Mouse (Mus musculus) MEL (cell line): ENCODE measurements around the gene Mxra7. TPM values are rescaled to one million over a fixed set of nuclear protein-coding genes. Genes with fewer than 3 reads are reported as not detected.

Source experiments
- DNase-seq: peaks from one replicate; pipeline ENCODE4 v3.0.0; 2011; ENCODE audit warnings: low read depth, low spot score
- H3K27ac ChIP-seq: 2 replicates; pipeline ENCODE4 v1.5.1; 2012; ENCODE audit warnings: low read depth, mild to moderate bottlenecking, control low read depth, low read length, moderate library complexity; ENCODE audit not compliant: control insufficient read depth
- H3K27me3 ChIP-seq, 2 experiments: fragments of 150-350 bp in 1 of 2; sonication (generic) in 1 of 2; 2 replicates each; pipeline ENCODE4 v1.6.1; 2012; ENCODE audit warnings: low read length in 2 of 2, mild to moderate bottlenecking in 2 of 2, improper control_type of control experiment in 1 of 2, moderate library complexity in 1 of 2; ENCODE audit not compliant: insufficient read depth in 2 of 2, control insufficient read depth in 1 of 2
- H3K36me3 ChIP-seq, 2 experiments: 2 replicates each; pipeline ENCODE4 v1.6.1; 2012 to 2014; ENCODE audit warnings: low read length in 2 of 2, improper control_type of control experiment in 1 of 2, inconsistent platforms in 1 of 2, mild to moderate bottlenecking in 1 of 2; ENCODE audit not compliant: insufficient read depth in 2 of 2, control insufficient read depth in 1 of 2
- H3K4me1 ChIP-seq, 2 experiments: fragments of 150-350 bp in 1 of 2; sonication (generic) in 1 of 2; 2 replicates each; pipeline ENCODE4 v1.6.1; 2012; ENCODE audit warnings: low read length in 2 of 2, improper control_type of control experiment in 1 of 2, mild to moderate bottlenecking in 1 of 2; ENCODE audit not compliant: insufficient read depth in 2 of 2, control insufficient read depth in 1 of 2
- H3K4me3 ChIP-seq, 2 experiments: fragments of 150-350 bp in 1 of 2; sonication (generic) in 1 of 2; 2 replicates each; pipeline ENCODE4 v1.5.1; 2012; ENCODE audit warnings: low read depth in 2 of 2, low read length in 2 of 2, mild to moderate bottlenecking in 2 of 2, moderate library complexity in 2 of 2, control low read depth in 1 of 2, improper control_type of control experiment in 1 of 2; ENCODE audit not compliant: control insufficient read depth in 1 of 2, insufficient read depth in 1 of 2
- H3K79me2 ChIP-seq: 2 replicates; pipeline ENCODE4 v1.6.1; 2012; ENCODE audit warnings: mild to moderate bottlenecking, low read length, moderate library complexity; ENCODE audit not compliant: control insufficient read depth, poor library complexity, insufficient read depth
- H3K9ac ChIP-seq: 2 replicates; pipeline ENCODE4 v1.6.1; 2012; ENCODE audit warnings: low read depth, mild to moderate bottlenecking, control low read depth, low read length, moderate library complexity; ENCODE audit not compliant: control insufficient read depth, poor library complexity, severe bottlenecking
- H3K9me3 ChIP-seq: fragments of 150-350 bp; sonication (generic); replicated peaks from 2 replicates; pipeline ENCODE4 v1.6.1; 2012; ENCODE audit warnings: mild to moderate bottlenecking, low read length, improper control_type of control experiment, moderate library complexity; ENCODE audit not compliant: insufficient read depth
- CHD1 ChIP-seq: IDR thresholded peaks from 2 replicates; pipeline ENCODE4 v1.6.1; 2012; ENCODE audit warnings: low read depth, mild to moderate bottlenecking, inconsistent platforms, low read length, improper control_type of control experiment
- CTCF ChIP-seq, 3 experiments: IDR thresholded peaks in 2 of 3; conservative IDR thresholded peaks in 1 of 3; 2 replicates each; pipeline ENCODE4 v1.5.1; 2011 to 2012; ENCODE audit warnings: low read length in 3 of 3, low read depth in 2 of 3, mild to moderate bottlenecking in 2 of 3, improper control_type of control experiment in 1 of 3, inconsistent platforms in 1 of 3, mixed read lengths in 1 of 3, moderate library complexity in 1 of 3; ENCODE audit not compliant: control insufficient read depth in 1 of 3, insufficient read depth in 1 of 3, poor library complexity in 1 of 3, severe bottlenecking in 1 of 3
- ELF1 ChIP-seq: IDR thresholded peaks from 2 replicates; pipeline ENCODE4 v1.6.1; 2014; ENCODE audit warnings: low read depth, mild to moderate bottlenecking, inconsistent platforms, low read length, improper control_type of control experiment, moderate library complexity
- EP300 ChIP-seq, 2 experiments: IDR thresholded peaks; 2 replicates each; pipeline ENCODE4 v1.6.1; 2011; ENCODE audit warnings: improper control_type of control experiment in 2 of 2, low read length in 2 of 2, low read depth in 1 of 2, mild to moderate bottlenecking in 1 of 2
- ETS1 ChIP-seq: IDR thresholded peaks from 2 replicates; pipeline ENCODE4 v1.6.1; 2012; ENCODE audit warnings: low read depth, mild to moderate bottlenecking, inconsistent platforms, low read length, improper control_type of control experiment, moderate library complexity
- GATA1 ChIP-seq: IDR thresholded peaks from 2 replicates; pipeline ENCODE4 v1.6.1; 2011; ENCODE audit warnings: low read depth, low read length, improper control_type of control experiment
- MAFK ChIP-seq: IDR thresholded peaks from 2 replicates; pipeline ENCODE4 v1.6.1; 2011; ENCODE audit warnings: low read depth, mild to moderate bottlenecking, low read length, improper control_type of control experiment, borderline replicate concordance
- MAX ChIP-seq: IDR thresholded peaks from 2 replicates; pipeline ENCODE4 v1.6.1; 2011; ENCODE audit warnings: low read length, improper control_type of control experiment
- MAZ ChIP-seq: IDR thresholded peaks from 2 replicates; pipeline ENCODE4 v1.6.1; 2012; ENCODE audit warnings: low read depth, mild to moderate bottlenecking, inconsistent platforms, low read length, improper control_type of control experiment
- MEF2A ChIP-seq: IDR thresholded peaks from 2 replicates; pipeline ENCODE4 v1.6.1; 2014; ENCODE audit warnings: low read depth, mild to moderate bottlenecking, inconsistent platforms, low read length, improper control_type of control experiment; ENCODE audit not compliant: poor library complexity, insufficient replicate concordance, severe bottlenecking; ENCODE audit errors: extremely low read depth
- MXI1 ChIP-seq: IDR thresholded peaks from 2 replicates; pipeline ENCODE4 v1.6.1; 2011; ENCODE audit warnings: mild to moderate bottlenecking, low read depth, low read length, improper control_type of control experiment
- MYB ChIP-seq: IDR thresholded peaks from 2 replicates; pipeline ENCODE4 v1.6.1; 2011; ENCODE audit warnings: mild to moderate bottlenecking, low read depth, low read length, improper control_type of control experiment
- MYC ChIP-seq: IDR thresholded peaks from 2 replicates; pipeline ENCODE4 v1.6.1; 2011; ENCODE audit warnings: low read depth, mild to moderate bottlenecking, low read length, improper control_type of control experiment, moderate library complexity
- NELFE ChIP-seq: IDR thresholded peaks from 2 replicates; pipeline ENCODE4 v1.6.1; 2011; ENCODE audit warnings: low read depth, low read length, improper control_type of control experiment
- POLR2AphosphoS2 ChIP-seq: IDR thresholded peaks from 2 replicates; pipeline ENCODE4 v1.6.1; 2011; ENCODE audit warnings: low read length, improper control_type of control experiment
- POLR2AphosphoS5 ChIP-seq: IDR thresholded peaks from 2 replicates; pipeline ENCODE4 v1.6.1; 2012; ENCODE audit warnings: low read depth, borderline replicate concordance, mild to moderate bottlenecking, inconsistent platforms, low read length, moderate library complexity, mixed read lengths
- RCOR1 ChIP-seq: IDR thresholded peaks from 2 replicates; pipeline ENCODE4 v1.6.1; 2012; ENCODE audit warnings: low read depth, mild to moderate bottlenecking, inconsistent platforms, low read length, improper control_type of control experiment
- SIN3A ChIP-seq: IDR thresholded peaks from 2 replicates; pipeline ENCODE4 v1.6.1; 2012; ENCODE audit warnings: low read length, improper control_type of control experiment, inconsistent platforms
- TAL1 ChIP-seq: IDR thresholded peaks from 2 replicates; pipeline ENCODE4 v1.6.1; 2012; ENCODE audit warnings: mild to moderate bottlenecking, inconsistent platforms, low read length, moderate library complexity, mixed read lengths
- TBP ChIP-seq: IDR thresholded peaks from 2 replicates; pipeline ENCODE4 v1.8.0; 2011; ENCODE audit warnings: low read depth, low read length, improper control_type of control experiment
- UBTF ChIP-seq: IDR thresholded peaks from 2 replicates; pipeline ENCODE4 v1.6.1; 2012; ENCODE audit warnings: low read depth, mild to moderate bottlenecking, inconsistent platforms, low read length, improper control_type of control experiment, moderate library complexity, borderline replicate concordance; ENCODE audit not compliant: insufficient read depth
- USF2 ChIP-seq, 2 experiments: IDR thresholded peaks; 2 replicates each; pipeline ENCODE4 v1.6.1; 2011 to 2012; ENCODE audit warnings: improper control_type of control experiment in 2 of 2, low read length in 2 of 2, borderline replicate concordance in 1 of 2, inconsistent platforms in 1 of 2, low read depth in 1 of 2, mild to moderate bottlenecking in 1 of 2; ENCODE audit not compliant: insufficient read depth in 1 of 2
- ZC3H11A ChIP-seq: IDR thresholded peaks from 2 replicates; pipeline ENCODE4 v1.6.1; 2012; ENCODE audit warnings: low read depth, mild to moderate bottlenecking, inconsistent platforms, low read length, improper control_type of control experiment
- ZKSCAN1 ChIP-seq: IDR thresholded peaks from 2 replicates; pipeline ENCODE4 v1.6.1; 2012; ENCODE audit warnings: low read depth, mild to moderate bottlenecking, inconsistent platforms, low read length, improper control_type of control experiment, moderate library complexity
- ZMIZ1 ChIP-seq: IDR thresholded peaks from 2 replicates; pipeline ENCODE4 v1.6.1; 2012; ENCODE audit warnings: low read depth, mild to moderate bottlenecking, inconsistent platforms, low read length, improper control_type of control experiment, moderate library complexity
- ZNF384 ChIP-seq: IDR thresholded peaks from 2 replicates; pipeline ENCODE4 v1.6.1; 2012; ENCODE audit warnings: low read depth, mild to moderate bottlenecking, inconsistent platforms, low read length, improper control_type of control experiment
- polyA plus RNA-seq, 2 experiments: library from polyadenylated mRNA; stranded (reverse) in 1 of 2; unstranded in 1 of 2; fragments of >175 nt in 1 of 2; fragments of >200 nt in 1 of 2; gene quantifications; 2 replicates each; pipeline versions ENCODE4 v1.2.1 to v1.2.4; 2012; ENCODE audit warnings: low replicate concordance in 2 of 2, low read depth in 1 of 2; ENCODE audit not compliant: insufficient read length in 2 of 2, insufficient read depth in 1 of 2, missing spikeins in 1 of 2
- total RNA-seq: library from RNA; depleted of rRNA; stranded (reverse); fragments of 300-350 nt; gene quantifications from 2 replicates; pipeline ENCODE4 v1.2.3, GENCODE M21; 2012

The Mxra7 gene
- total and polyA plus RNA-seq, 3 experiments, result 2.7 to 9.3 TPM; not detected in 1

DNA sequence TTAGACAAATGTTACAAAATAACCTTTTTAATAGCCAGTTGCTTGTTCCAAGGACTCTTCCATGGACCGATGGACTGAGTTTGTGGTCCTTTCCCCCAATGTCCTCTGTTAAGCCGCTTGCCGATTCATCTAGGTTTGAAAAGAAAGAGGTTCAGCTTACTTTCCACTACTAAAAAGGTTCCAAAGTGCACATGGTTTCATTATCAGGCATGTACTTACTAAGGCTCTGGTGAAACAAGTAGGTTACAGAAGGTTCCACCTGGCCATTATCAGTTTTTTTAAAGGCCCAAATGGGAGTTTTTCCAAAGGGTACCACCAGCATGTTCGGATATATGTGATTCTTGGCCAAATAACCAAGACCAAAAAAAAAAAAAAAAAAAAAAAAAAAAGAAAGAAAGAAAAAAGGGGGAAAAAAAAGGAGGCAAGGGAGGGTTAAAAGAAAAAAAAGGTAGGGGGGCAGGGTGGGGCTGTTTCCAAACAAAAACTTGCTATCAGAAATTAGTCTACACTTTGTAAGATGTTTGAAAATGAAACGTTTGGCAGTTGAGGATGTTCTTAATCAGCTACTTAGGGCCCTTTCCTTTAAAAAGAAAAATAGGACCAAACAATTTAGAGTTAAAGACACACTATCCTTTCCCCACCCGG is 23.1 kb upstream of the Mxra7 start (continued):
- no peak for TF ChIP-seq MEF2A
- no peak for TF ChIP-seq TBP
- no peak; the same call in 1 of the 2 replicates for TF ChIP-seq SIN3A
- no peak for TF ChIP-seq NELFE
- no peak for TF ChIP-seq UBTF
- no peak for TF ChIP-seq ZC3H11A
- TF ChIP-seq CHD1, result peak; percentile 88; the same call in 1 of the 2 replicates
- peak; percentile 75 for TF ChIP-seq ZNF384
- no peak for TF ChIP-seq MYB
- TF ChIP-seq EP300 (IDR thresholded peaks at IDR 0.05; ENCODE audit: low read depth in 1 of 2, low read length in 2 of 2), result peak in 1 of 2 experiments; percentile 34; a peak in 1 of 4 replicates
- TF ChIP-seq MAZ, result peak; percentile 21; the same call in 1 of the 2 replicates
- TF ChIP-seq MAX, result peak; percentile 56; the same call in 1 of the 2 replicates
- TF ChIP-seq RCOR1, result no peak
- no peak for TF ChIP-seq TAL1
- TF ChIP-seq USF2 (IDR thresholded peaks at IDR 0.05; ENCODE audit: borderline replicate concordance in 1 of 2, insufficient read depth in 1 of 2, low read depth in 1 of 2, low read length in 2 of 2), result no peak
- TF ChIP-seq MYC, result peak; percentile 43; the same call in 1 of the 2 replicates
- TF ChIP-seq POLR2AphosphoS5, result no peak
- TF ChIP-seq GATA1, result no peak
- no peak for TF ChIP-seq ELF1
- TF ChIP-seq, all 39 proteins: peak for 11

DNA sequence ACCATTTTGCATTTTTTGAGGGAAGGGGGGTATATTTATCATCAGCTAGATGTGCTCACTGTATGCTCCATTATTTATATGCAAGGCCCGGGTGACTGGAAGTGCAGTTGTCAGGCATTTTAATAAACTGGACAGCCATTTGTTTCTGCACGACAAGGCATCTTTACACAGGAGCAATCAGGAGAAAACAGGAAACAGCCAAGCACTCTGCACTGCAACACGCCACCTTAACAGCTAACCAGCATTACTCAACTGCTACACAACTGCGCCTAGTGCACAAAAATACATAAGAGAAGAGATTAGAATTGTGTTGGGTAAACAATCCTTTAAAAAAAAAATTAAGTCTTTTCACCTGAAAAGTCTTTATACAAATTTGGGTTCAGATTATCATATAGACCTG is 22.2 kb upstream of the Mxra7 start:
- H3K4me3 ChIP-seq, result peak overlapping the region; percentile 60 to 91
- TF ChIP-seq MXI1 (peak; percentile 46), ZKSCAN1 (no peak), SIN3A (0 out of 2 replicates have a peak, but pooled peaks have one; percentile 36), ETS1 (0 out of 2 replicates have a peak, but pooled peaks have one; percentile 25), CTCF (IDR thresholded peaks at IDR 0.05 in 2 of 3, conservative IDR thresholded peaks at IDR 0.05 in 1 of 3; ENCODE audit: control insufficient read depth in 1 of 3, insufficient read depth in 1 of 3, low read depth in 2 of 3, low read length in 3 of 3, poor library complexity in 1 of 3, severe bottlenecking in 1 of 3) (no peak), ZMIZ1 (0 out of 2 replicates have a peak, but pooled peaks have one; percentile 67), MAFK (0 out of 2 replicates have a peak, but pooled peaks have one; percentile 3), POLR2AphosphoS2 (peak; percentile 46; the same call in 1 of the 2 replicates)
- peak; percentile 75 for DNase-seq
- peaks cover 5 to 15% of the 10 kb centered on the region in 2 experiments for H3K4me1 ChIP-seq
- no peaks in the 10 kb centered on the region for H3K9me3 ChIP-seq
- no peaks in the 10 kb centered on the region for H3K27me3 ChIP-seq
- H3K9ac ChIP-seq, result peak overlapping the region; percentile 100
- H3K27ac ChIP-seq, result 0 out of 2 replicates have a peak overlapping the region, but pooled peaks have one; percentile 26
- peaks cover 61% of the 10 kb centered on the region for H3K79me2 ChIP-seq
- peaks cover 21 to 48% of the 10 kb centered on the region in 2 experiments for H3K36me3 ChIP-seq
